Mouse (Mus musculus) myocyte (in vitro differentiated cells): ENCODE measurements around the gene Adamtsl4.
"Not testable (repeated sequence)": the region's sequence is repeated elsewhere in the genome, so short reads cannot be mapped to it uniquely, and the experiment has no call there.

ENCODE experiments used
- MYOG ChIP-seq, 3 experiments: IDR thresholded peaks; one replicate each; pipeline ENCODE4 v1.6.1; 2011; ENCODE audit warnings: control low read depth in 2 of 3, low read depth in 2 of 3, mild to moderate bottlenecking in 2 of 3; ENCODE audit not compliant: insufficient read length in 2 of 3, control insufficient read depth in 1 of 3, insufficient read depth in 1 of 3
- POLR2AphosphoS2 ChIP-seq: IDR thresholded peaks from one replicate; pipeline ENCODE4 v1.6.1; 2011; ENCODE audit warnings: low read depth, control low read depth; ENCODE audit not compliant: insufficient read length

DNA sequence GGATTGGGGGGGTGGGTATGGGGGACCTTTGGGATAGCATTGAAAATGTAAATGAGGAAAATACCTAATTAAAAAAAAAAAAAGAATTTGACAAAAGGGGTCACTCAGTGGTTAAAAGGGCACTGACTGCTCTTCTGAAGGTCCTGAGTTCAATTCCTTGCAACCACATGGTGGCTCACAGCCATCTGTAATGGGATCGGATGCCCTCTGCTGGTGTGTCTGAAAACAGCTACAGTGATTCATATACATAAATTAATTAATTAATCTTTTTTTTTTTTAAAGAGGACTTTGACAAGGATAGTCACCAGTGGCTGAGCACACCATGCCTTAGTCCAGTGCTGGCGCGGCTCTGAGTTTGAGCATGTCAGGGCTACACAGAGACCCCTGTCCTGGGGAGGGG lies 17.3 kb downstream of the Adamtsl4 start:
- not testable (repeated sequence) for TF ChIP-seq MYOG (IDR thresholded peaks at IDR 0.05; ENCODE audit: control insufficient read depth in 1 of 3, insufficient read depth in 1 of 3, insufficient read length in 2 of 3, low read depth in 2 of 3); POLR2AphosphoS2
